Mouse (Mus musculus) testis, adult 2 months (tissue): Measurements from ENCODE around the gene Foxo1.

ENCODE experiments used
- CTCF ChIP-seq: fragments of 200-500 bp; IDR thresholded peaks from 2 replicates; pipeline ENCODE4 v1.5.1; 2012; ENCODE audit warnings: low read depth, mild to moderate bottlenecking, inconsistent platforms, low read length, moderate library complexity; ENCODE audit not compliant: control insufficient read depth, insufficient read depth, insufficient replicate concordance
- POLR2A ChIP-seq: fragments of 200-500 bp; IDR thresholded peaks from 2 replicates; pipeline ENCODE4 v1.6.1; 2012; ENCODE audit warnings: low read depth, mild to moderate bottlenecking, inconsistent platforms, low read length, moderate library complexity; ENCODE audit not compliant: control insufficient read depth

DNA sequence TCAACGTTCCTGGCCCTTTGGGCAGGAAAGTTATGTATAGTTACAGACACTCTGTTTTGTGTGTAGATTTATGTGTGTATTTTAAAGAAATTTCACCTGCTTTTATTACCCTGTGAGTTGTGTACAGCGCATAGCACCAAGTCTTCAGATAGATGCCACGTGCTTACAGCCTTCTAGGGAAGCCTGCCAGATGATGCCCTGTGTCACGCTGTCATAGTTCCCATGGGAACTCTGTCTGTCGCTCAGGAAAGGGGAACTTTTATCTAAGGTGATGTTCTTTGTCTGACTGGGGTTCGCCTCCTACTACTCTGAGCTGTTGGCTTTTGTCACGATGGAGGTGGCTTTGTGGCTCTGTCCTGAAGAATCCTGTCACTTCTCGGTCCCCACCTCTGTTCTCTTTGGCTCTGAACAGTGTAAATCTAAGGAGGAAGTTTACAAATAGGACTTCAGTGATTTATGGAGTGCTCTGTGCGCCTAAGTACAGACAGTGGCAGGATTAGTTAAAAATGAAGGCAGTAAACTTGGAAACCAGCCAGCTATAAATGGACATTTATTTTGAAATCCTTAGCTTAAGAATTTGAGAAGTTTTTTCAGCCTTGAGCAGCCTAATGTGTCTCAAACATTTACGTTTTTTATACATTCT, 80.0 kb downstream of the Foxo1 start:
- TF ChIP-seq POLR2A (no peak), CTCF (no peak)
